Mouse (Mus musculus) lung, embryonic 14.5 days (tissue): Measurements from ENCODE around the gene Gm11032. TPM values are rescaled to one million over a fixed set of nuclear protein-coding genes. Genes with fewer than 3 reads are reported as not detected.

Source experiments
- ATAC-seq: fragments of 200-750 bp; cut with Nextera tagmentation; 2 replicates; pipeline ENCODE4 v1.8.0; 2017; ENCODE audit warnings: mild to moderate bottlenecking, moderate TSS enrichment, moderate library complexity; ENCODE audit not compliant: insufficient read depth
- DNase-seq: peaks from one replicate; pipeline ENCODE4 v3.0.0-alpha.2; 2015
- H3K27ac ChIP-seq: fragments of 300-500 bp; sonication (generic); 2 replicates; pipeline ENCODE4 v1.5.1; 2014; ENCODE audit warnings: low read depth, mild to moderate bottlenecking, moderate library complexity
- H3K27me3 ChIP-seq: fragments of 300-500 bp; sonication (generic); 2 replicates; pipeline ENCODE4 v1.6.1; 2014; ENCODE audit warnings: low read length, control low read depth; ENCODE audit not compliant: insufficient read depth
- H3K36me3 ChIP-seq: fragments of 300-500 bp; sonication (generic); 2 replicates; pipeline ENCODE4 v1.6.1; 2014; ENCODE audit warnings: control low read depth; ENCODE audit not compliant: insufficient read depth
- H3K4me1 ChIP-seq: fragments of 300-500 bp; sonication (generic); 2 replicates; pipeline ENCODE4 v1.6.1; 2014; ENCODE audit warnings: antibody characterized with exemption, control low read depth; ENCODE audit not compliant: insufficient read depth
- H3K4me2 ChIP-seq: fragments of 300-500 bp; sonication (generic); 2 replicates; pipeline ENCODE4 v1.6.1; 2014; ENCODE audit warnings: mild to moderate bottlenecking
- H3K4me3 ChIP-seq: fragments of 300-500 bp; sonication (generic); 2 replicates; pipeline ENCODE4 v1.5.1; 2014; ENCODE audit warnings: low read depth, low read length
- H3K9ac ChIP-seq: fragments of 300-500 bp; sonication (generic); 2 replicates; pipeline ENCODE4 v1.6.1; 2014
- H3K9me3 ChIP-seq: fragments of 300-500 bp; sonication (generic); 2 replicates; pipeline ENCODE4 v1.6.1; 2016; ENCODE audit warnings: low read depth, low read length, control low read depth
- CTCF ChIP-seq: IDR thresholded peaks from 2 replicates; pipeline ENCODE4 v1.5.1; 2016; ENCODE audit warnings: antibody characterized with exemption, low read depth
- WGBS: fragments of 180-500 bp; shearing (Covaris S2); extraction: QIAGEN DNeasy Blood & Tissue Kit; methylation state at CpG from one replicate; pipeline ENCODE4 v1.1.7; 2014; 5-methylcytosine and 5-hydroxymethylcytosine counted together
- polyA plus RNA-seq: library from polyadenylated mRNA; unstranded; fragments of >200 nt; fragmentation: Nextera tagmentation; extraction: Ambion mirVana; gene quantifications from 2 replicates; pipeline ENCODE4 v1.2.1, GENCODE M21; 2014

The Gm11032 gene
- polyA plus RNA-seq, 1 experiment from 2014 or later, result not detected

DNA sequence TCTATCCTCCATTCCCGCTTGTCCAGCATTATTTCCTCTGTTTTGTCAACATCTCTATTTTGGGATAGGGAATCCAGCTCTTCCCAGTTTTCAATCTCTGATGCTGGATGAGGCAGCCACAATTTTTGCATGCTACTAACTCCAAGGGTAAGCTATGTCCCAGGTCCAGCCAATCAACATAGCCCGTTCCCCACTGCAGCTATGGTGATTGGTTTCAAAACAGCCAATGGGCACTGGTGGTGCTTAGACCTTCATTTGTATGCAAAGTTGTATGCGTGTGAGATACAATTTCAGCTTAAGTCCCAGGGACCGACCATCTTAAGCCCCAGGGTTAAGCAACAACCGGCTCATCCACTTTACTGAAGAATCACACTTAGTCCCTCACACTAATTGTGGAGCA is 3.1 kb downstream of the Gm11032 start:
- no peak overlapping the region for H3K4me3 ChIP-seq
- no peaks in the 10 kb centered on the region for H3K27me3 ChIP-seq
- WGBS, result 54% methylated on average over 5 of the region's 5 CpGs
- DNase-seq (no peak), ATAC-seq (no peak)
- no peaks in the 10 kb centered on the region for H3K36me3 ChIP-seq
- no peak overlapping the region for H3K4me2 ChIP-seq
- no peaks in the 10 kb centered on the region for H3K9me3 ChIP-seq
- H3K4me1 ChIP-seq, result no peaks in the 10 kb centered on the region
- H3K9ac ChIP-seq, result no peak overlapping the region
- no peak for TF ChIP-seq CTCF
- H3K27ac ChIP-seq, result no peak overlapping the region

DNA sequence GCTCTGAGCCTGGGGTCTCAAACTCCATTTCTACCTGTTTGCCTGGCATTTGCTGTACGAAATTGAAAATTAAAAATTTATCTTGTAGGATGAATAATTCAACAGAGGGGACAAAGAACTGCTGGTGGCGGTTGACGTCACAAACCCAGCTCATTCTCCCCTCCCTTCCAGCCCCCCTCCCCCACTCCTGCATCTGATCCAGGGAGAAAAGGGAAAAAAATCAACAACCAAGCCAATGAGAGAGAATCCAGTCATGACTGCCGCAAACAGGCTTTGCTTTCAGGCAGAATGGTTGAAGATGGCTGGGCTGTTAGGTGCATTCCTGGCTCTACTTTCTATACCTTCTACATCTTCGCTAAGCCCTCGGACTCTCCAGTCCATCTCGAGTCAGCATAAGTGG is 6.1 kb downstream of the Gm11032 start:
- H3K4me1 ChIP-seq, result no peaks in the 10 kb centered on the region
- H3K27me3 ChIP-seq, result no peaks in the 10 kb centered on the region
- no peak overlapping the region for H3K4me3 ChIP-seq
- no peak overlapping the region for H3K27ac ChIP-seq
- H3K9me3 ChIP-seq, result no peaks in the 10 kb centered on the region
- TF ChIP-seq CTCF, result no peak
- no peaks in the 10 kb centered on the region for H3K36me3 ChIP-seq
- ATAC-seq (no peak), DNase-seq (no peak)
- no peak overlapping the region for H3K9ac ChIP-seq
- no peak overlapping the region for H3K4me2 ChIP-seq
- 67% methylated on average over 7 of the region's 7 CpGs for WGBS

DNA sequence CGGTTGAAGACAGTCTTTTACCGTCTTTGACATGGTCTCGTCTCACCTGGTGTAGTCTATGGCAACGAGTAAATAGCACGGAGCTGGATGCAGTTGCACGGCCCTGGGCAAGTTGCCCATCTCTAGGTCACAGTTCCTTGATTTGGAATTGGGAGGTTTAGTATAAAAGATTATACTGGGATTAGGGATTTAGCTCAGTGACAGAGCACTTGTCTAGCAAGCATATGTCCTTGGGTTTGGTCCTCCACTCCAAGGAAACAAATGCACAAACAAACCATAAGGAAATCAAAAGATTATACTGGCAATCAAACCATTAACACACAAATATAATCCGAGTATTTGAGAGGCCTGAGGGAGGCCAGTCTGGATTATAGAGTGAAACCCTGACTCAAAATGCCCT is 7.8 kb downstream of the Gm11032 start:
- Histone ChIP-seq H3K9ac (no peak overlapping the region), H3K4me1 (no peaks in the 10 kb centered on the region), H3K27ac (no peak overlapping the region), H3K4me2 (no peak overlapping the region), H3K4me3 (no peak overlapping the region), H3K27me3 (no peaks in the 10 kb centered on the region), H3K9me3 (no peaks in the 10 kb centered on the region), H3K36me3 (no peaks in the 10 kb centered on the region)
- ATAC-seq (no peak), DNase-seq (no peak)
- TF ChIP-seq CTCF, result no peak
- WGBS, result 69% methylated on average over 7 of the region's 7 CpGs

DNA sequence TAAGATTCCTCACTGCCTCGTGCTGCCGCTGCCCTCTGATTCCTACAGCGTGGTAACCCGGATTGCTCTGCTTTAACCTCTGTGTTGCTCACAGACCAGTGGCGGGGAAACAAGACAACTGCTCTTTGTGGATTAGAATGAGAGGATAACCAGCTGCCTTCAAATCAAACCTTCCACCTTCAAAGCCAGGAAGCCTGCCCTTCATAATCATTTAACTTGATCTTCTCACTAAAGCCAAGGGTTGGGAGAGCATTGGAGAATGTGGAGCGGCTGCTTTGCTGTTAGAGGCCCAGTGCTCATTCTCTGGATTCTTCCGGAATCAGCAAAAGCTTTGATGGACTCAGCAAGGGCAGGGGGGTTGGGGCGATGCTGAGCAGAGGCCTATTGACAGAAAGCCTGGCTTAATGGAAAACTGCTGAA is 10.0 kb downstream of the Gm11032 start:
- TF ChIP-seq CTCF, result no peak
- Histone ChIP-seq H3K36me3 (no peaks in the 10 kb centered on the region), H3K9ac (no peak overlapping the region), H3K27me3 (no peaks in the 10 kb centered on the region), H3K9me3 (no peaks in the 10 kb centered on the region), H3K4me3 (no peak overlapping the region), H3K4me1 (no peaks in the 10 kb centered on the region), H3K4me2 (no peak overlapping the region), H3K27ac (no peak overlapping the region)
- DNase-seq (peak; percentile 46), ATAC-seq (no peak; the same call in 1 of the 2 replicates)
- 16% methylated on average over 8 of the region's 8 CpGs for WGBS

DNA sequence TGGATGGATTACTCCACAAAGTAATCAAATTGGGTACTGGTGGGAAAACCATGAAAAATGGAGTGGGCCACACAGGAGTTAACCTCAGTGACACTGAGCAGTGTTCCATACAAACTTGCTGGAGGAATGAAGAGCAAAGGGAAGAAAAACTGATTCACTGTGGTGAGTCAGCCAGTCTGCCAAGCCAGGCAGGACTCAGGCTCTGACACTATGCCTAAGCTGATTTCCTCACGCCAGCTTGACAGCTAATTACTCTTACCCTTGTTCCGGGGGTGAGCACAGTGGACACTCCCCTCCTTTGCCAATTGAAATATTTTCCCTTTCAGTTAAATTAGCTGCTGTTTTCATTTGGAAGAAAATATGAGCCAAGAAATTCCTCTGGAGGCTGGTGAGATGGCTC is 13.6 kb downstream of the Gm11032 start:
- ATAC-seq (no peak), DNase-seq (no peak)
- H3K4me2 ChIP-seq, result no peak overlapping the region
- H3K36me3 ChIP-seq, result no peaks in the 10 kb centered on the region
- no peak overlapping the region for H3K27ac ChIP-seq
- H3K4me3 ChIP-seq, result no peak overlapping the region
- TF ChIP-seq CTCF, result no peak
- no peaks in the 10 kb centered on the region for H3K9me3 ChIP-seq
- no peak overlapping the region for H3K9ac ChIP-seq
- 0 out of 2 replicates have a peak, but pooled peaks cover 3% of the 10 kb centered on the region for H3K4me1 ChIP-seq
- no peaks in the 10 kb centered on the region for H3K27me3 ChIP-seq
- WGBS, result 22% methylated on average over 2 of the region's 2 CpGs

DNA sequence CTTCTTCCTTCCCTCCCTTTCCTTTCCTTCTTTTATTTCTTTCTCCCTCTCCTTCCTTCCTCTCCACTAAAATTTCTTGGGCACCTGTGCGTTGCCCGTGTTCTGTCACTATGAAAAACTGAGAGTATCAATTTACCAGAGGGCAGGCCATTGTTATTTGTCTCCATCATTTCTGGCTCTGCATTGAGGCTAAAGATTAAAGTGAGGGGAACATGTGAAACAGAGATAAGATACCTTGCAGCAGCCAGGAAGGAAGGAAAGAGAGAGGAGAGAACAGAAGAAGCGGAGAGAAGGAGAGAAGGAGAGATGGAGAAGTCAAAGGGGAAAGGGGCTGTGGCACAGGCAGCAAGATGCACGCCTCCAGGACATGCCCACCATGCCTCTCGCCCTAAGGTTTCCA is 14.5 kb downstream of the Gm11032 start:
- Histone ChIP-seq H3K9ac (no peak overlapping the region), H3K4me1 (0 out of 2 replicates have a peak, but pooled peaks cover 9% of the 10 kb centered on the region), H3K9me3 (no peaks in the 10 kb centered on the region), H3K4me3 (no peak overlapping the region), H3K36me3 (no peaks in the 10 kb centered on the region), H3K4me2 (no peak overlapping the region), H3K27me3 (no peaks in the 10 kb centered on the region), H3K27ac (no peak overlapping the region)
- no peak for TF ChIP-seq CTCF
- ATAC-seq (no peak), DNase-seq (no peak)
- 57% methylated on average over 5 of the region's 5 CpGs for WGBS

DNA sequence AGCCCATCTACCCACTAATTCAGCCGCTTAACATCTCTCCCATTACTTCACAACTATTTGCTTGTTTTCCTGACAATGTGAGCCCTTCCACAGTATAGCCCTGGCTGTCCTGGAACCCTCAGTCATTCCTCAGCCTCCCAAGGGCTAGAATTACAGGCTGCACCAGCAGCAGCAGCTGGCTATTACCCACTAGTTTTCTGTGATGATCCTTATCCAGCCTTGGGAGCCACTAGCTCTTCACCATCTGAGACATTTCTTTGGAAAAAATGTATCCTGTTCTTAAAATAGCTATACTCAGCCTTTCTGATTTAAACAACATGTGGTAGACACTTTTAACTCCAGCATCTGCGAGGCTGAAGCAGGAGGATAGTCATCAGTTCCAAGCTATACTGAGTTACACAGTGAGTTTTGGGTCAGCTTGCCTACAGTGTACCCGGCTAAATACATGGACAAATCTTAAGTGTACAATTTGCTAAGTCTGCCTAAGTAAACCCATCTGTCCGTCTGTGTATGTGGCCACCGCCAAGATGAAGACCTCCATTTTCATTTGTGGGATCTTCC is 17.0 kb downstream of the Gm11032 start:
- peak overlapping the region; percentile 43 for H3K27ac ChIP-seq

More for the DNA sequence above, 17.0 kb downstream of the Gm11032 start:
- Histone ChIP-seq H3K9me3 (no peaks in the 10 kb centered on the region), H3K27me3 (no peaks in the 10 kb centered on the region), H3K4me1 (0 out of 2 replicates have a peak, but pooled peaks cover 9% of the 10 kb centered on the region), H3K36me3 (peaks cover 11% of the 10 kb centered on the region; the same call in 1 of the 2 replicates), H3K9ac (no peak overlapping the region), H3K4me2 (peak overlapping the region; percentile 91), H3K4me3 (peak overlapping the region; percentile 86)
- DNase-seq (no peak), ATAC-seq (peak; percentile 12; the same call in 1 of the 2 replicates)
- WGBS, result 48% methylated on average over 5 of the region's 5 CpGs
- no peak for TF ChIP-seq CTCF
